Mouse (Mus musculus) kidney, adult 8-10 months (tissue): Measurements from ENCODE around the gene Mybpc2.

Experiments
- DNase-seq, 2 experiments: peaks; one replicate each; pipeline ENCODE4 v3.0.0; 2022

Mybpc2 gene

DNA sequence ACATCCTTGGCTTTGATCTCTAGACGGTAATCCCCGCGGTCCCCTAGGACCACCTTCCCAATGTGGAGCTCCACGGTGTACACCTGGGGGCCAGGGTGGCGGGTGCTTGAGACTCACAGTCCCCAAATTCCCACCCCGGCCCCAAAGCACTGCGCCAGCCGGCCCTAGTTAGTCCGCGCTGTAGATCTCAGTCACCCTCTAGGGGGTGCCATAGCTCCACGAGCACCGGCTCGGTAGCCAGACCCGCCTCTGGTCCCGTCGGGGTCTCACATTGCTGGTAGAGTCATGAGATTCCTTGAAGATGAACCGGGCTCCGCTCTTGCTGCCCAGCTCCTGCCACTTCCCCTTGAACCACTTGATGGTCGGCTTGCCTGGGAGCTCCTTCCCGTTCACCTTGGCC lies 2.7 kb downstream of the Mybpc2 start:
- peak in 1 of 2 experiments; percentile 65 for DNase-seq

DNA sequence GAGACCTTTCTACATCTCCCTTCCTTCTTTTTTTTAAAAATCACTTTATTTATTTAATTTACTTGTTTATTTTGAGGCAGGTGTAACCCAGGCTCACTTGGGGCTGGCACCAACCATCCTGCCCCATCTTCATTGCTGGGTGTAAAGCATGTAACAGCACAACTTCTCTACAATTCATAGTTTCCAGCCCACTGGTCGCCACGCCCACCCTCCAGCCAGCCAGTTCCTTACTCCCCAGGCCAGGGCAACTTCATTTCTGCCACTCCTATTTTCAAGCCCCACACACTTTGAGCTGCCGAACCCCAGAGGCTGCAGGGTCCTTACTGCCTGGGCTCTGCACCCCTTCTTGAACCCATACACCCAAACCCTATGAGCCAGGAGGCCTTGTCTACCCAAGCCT lies 3.5 kb downstream of the Mybpc2 start:
- no peak for DNase-seq

GRCm38 (mm10) chr7:44519240-44519913 lies 5.1 kb downstream of the Mybpc2 start:
- no peak for DNase-seq

DNA sequence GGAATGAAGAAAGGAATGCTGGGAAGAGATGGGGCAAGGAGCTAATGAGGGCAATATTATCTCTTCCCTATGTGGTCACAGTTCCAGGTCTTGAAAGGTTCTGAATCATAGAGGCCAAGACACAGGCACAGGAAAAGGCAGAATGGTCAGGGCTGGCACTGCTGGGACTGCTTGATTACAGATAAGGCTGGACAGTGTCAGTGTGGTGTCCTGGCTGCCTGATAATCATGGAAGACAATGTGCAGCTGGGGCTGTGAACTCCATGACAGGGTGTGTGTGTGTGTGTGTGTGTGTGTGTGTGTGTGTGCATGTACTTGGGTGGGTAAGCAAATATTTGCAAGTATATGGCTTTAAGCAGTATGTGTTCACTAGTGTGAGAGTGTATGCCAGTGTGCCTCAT lies 17.0 kb downstream of the Mybpc2 start:
- no peak for DNase-seq

DNA sequence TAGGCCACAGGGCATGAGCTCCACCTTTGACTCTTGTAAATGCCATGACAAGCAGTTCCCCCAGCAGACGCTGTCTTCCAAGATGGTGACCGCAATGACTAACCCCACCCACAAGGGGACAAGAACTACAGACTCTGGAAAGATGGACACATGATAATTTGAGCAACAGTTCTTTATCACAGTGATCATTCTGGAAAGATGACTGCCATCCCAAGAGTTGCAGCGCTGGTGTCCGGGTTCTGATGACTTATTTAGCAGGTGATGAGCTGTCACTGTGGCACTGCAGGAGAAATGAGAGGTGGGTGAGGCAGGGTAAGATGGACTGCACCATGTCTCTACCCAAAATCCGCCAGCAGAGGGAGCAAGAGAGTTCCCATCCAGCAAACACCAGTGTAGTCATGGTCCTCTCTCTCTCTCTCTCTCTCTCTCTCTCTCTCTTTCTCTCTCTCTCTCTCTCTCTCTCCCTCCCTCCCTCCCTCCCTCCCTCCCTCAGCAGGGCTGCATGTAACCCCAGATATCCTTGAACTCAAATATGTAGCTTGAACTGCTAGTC lies 22.8 kb downstream of the Mybpc2 start:
- DNase-seq, result peak; percentile 31 to 65

DNA sequence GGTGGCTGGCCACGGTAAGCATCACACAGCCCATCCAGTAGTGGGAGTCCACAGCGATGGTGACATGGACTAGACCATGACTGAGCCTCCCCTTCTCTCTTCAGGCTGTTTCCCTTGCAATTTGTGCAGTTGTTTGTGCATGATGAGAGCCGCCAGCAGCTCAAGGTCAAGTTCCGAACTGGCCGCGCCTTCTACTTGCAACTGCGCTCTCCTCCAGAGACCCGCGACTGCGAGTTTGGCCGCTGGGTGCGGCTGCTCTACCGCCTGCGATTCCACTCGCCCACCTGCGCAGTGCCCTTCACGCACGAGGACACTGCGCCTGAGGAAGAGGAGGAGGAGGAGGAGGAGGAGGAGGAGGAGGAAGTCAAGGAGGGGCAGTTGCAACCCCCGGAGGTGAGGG lies 24.4 kb downstream of the Mybpc2 start:
- no peak for DNase-seq

- DNase-seq, result no peak
These were observed 25.5 kb downstream of the Mybpc2 start for GRCm38 (mm10) chr7:44498922-44499321.

DNA sequence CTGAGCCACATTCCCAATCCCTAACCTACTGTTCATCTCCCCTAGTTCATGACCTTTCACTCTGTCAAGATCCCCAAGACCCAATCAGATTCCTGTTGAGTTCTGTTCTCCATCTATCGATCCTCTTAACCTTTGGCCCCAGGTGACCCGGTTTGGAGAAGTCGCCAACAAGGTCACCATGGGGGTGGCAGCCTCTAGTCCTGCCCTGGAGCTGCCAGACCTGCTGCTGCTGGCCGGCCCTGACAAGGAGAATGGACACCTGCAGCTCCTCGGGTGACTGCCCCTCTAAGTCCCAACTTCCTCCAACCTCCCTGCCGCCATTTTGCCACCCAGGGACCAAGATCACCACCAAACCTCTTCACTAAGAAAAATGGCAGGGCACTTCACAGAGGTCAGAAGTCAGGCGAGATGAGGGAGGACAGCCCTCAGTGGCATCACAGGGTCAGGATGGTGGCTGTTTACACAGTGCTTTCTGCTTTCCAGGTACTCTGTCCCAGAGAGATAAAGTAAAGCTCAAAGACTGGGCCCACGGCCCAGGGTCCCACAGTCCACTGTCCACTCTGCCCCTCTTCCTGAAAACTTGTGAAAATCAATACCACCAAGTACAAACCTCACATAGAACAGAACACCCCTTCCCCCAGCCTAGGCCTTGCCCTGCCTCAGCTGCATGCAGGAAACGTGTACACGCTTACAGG lies 26.9 kb downstream of the Mybpc2 start:
- no peak for DNase-seq

GRCm38 (mm10) chr7:44496771-44497109 lies 27.7 kb downstream of the Mybpc2 start:
- DNase-seq, result no peak

DNA sequence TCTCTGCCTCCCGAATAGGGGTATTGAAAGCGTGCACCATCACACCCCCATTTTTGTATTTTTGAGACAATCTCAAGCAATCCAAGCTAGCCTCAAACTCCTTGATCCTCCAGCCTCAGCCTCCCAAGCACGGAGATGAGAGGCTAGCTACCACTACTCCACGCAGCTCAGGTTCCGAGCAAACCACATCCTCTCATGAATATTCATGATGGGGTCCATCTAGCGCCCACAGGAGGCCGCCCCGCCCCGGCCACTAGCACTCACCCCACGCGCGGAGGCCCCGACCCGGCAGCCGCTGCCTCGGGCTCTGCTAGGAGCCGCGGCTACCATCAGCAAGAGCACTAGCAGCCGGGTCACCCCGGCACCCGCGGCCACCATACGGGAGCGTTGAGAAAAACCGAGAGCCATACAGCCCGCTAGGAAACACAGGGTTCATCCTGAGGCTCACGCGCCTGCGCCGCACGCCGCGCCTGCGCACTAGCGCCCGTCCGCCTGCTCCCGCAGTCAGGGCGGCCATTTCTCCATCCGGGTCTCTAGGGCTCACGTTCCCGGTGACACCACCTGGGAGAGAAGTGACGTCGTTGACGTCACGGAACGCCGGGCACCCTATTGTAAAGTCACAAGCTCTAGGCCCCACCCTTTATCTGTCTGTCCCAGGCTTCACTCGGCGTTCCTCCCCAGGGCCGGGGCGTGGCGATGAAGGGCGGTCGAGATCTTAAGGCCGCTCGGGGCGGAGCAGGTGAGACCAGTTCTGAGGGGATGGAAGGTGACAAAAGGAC lies 28.3 kb downstream of the Mybpc2 start, which contains the start of the genes Emc10 and Fam71e1:
Gene Emc10 (minus strand): TSS at position 538 of the 779 bp plus-strand sequence.
Gene Fam71e1 (plus strand): TSS at position 590 of the 779 bp plus-strand sequence.
- DNase-seq, result peak; percentile 98

- DNase-seq, result no peak
These were observed 29.4 kb downstream of the Mybpc2 start for GRCm38 (mm10) chr7:44495086-44495485.

- DNase-seq, result no peak
These were observed 29.8 kb downstream of the Mybpc2 start for GRCm38 (mm10) chr7:44494681-44495080.

- no peak for DNase-seq
These were observed 32.2 kb downstream of the Mybpc2 start for GRCm38 (mm10) chr7:44492166-44492826.

DNA sequence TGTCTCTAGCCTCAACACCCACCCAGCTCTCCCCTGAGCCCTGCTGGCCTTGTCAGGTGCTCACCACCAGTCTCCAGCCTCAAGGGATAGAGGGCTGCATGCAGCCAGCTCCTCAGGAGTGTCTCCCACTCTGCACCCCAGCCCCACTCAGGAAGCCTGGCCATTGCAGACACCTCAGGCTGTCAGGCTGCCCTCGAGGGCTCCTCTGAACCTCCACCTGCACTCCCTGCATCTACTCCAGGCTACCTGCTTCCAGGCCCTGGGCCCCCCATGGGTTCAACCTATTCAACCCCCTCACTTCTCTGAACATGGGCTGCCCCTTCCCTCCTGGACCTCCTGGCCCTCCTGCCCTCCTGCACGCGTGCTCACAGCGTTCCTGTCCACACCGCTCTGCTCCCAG lies 33.1 kb downstream of the Mybpc2 start:
- no peak for DNase-seq

GRCm38 (mm10) chr7:44490281-44490680 lies 34.2 kb downstream of the Mybpc2 start:
- no peak for DNase-seq

DNA sequence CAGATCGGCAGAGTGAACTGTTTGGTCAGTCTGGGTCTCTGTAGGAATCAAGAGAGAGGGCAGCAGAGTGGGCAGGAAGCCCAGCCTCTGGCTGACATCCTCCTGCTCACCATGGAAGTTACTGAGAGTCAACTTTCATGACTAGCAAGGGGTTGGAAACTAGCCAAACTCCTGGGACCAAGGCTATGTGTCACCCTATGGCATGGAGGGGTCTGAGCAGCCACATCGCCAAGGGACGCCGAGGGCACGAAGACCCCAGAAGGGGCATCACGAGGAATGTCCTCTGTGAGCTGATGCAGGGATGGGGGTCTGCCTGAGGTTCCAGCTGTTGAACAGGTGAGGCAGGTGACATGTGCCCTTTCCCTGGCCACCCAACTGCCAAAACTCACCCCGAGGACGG lies 35.9 kb downstream of the Mybpc2 start:
- DNase-seq, result no peak

- no peak for DNase-seq
These were observed 36.5 kb downstream of the Mybpc2 start for GRCm38 (mm10) chr7:44487936-44488335.

DNA sequence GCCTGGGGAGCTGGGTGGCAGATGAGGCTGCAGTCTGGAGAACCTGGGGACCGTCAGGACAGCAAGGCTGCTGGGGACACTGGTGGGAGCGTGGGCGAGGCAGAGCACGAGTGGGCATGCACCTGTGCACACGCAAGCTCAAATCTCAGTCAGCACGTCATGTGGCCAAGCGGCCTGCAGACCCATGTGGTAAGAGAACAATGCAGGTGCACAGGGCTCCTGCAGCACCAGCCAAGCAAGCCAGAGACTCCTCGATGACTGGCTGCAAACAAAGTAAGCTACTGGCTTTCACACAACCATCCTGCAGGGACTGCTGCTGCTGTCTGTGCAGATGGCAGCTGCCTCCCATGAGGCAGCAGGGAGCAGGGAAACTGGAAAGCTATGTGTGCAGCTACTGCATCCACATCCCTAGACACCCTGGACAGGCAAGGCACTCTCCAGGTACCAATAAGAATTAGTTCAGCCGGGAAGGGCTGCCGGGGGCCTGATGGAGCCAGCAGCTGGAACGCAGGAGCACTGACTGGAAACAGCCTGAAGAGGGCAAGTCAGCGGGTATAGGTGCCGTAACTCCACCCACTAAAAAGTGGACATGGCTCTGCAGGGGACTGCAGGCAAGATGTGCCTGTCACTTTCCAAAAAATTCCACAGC lies 37.4 kb downstream of the Mybpc2 start:
- no peak for DNase-seq

DNA sequence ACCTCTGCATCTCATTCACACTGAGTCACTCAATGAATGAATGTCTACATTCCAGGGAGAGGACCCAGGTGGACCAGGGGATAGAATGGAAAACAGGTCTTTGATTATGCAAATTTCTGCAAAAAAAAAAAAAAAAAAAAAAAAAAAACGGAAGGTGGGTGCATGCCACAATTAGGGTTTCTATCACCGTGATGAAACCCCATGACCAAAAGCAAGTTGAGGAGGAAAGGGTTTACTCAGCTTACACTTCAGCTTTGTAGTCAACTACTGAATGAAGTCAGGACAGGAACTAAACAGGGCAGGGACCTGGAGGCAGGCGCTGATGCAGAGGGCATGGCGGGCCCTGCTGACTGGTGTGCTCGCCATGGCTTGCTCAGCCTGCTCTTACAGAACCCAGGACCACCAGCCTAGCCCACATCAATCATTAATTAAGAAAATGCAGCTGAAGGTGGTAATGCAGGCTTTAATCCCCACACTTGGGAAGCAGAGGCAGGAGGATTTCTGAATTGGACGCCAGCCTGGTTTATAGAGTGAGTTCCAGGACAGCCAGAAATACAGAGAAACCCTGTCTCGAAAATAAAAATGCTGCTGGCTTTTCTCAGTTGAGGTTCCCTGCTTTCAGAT lies 38.8 kb downstream of the Mybpc2 start:
- DNase-seq, result no peak

DNA sequence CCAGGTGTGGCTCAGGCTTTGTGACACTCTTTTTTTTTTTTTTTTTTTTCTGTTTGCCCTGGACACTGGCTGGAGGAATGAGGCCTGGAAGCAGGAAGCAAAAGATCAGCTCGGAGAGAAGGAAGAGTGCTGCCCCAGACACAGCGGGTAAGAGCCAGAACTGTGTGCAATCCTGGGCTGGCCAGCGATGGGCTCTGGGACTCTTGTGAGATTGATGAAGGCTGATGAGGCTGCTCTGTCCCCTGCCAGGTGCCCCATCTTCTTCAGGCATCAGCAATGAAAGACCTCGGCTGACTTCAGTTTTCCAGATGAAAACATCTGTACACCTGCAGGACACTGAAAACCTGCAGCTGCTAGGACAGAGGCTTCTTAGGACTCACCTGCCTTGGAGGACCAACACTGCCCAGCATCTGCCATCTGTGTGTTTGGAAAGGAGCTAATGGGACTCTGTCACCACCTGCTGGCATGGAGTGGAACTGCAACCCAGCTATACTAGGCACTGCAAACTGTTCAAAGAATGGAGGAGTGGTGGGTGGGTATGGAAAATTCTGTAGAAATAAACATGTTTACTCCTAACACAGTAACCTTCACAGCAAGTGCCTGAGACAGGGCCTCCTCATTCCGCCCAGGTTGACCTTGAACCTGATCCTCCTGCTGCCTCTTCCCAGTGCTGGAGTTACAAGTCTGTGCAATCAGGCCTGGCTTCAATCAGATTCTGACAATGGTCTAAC lies 39.5 kb downstream of the Mybpc2 start:
- peak; percentile 42 to 81 for DNase-seq

GRCm38 (mm10) chr7:44484109-44484508 lies 40.3 kb downstream of the Mybpc2 start:
- DNase-seq, result no peak
